Mouse (Mus musculus) CH12.LX (cell line): ENCODE results near the gene Supt3. TPM values are rescaled to one million over a fixed set of nuclear protein-coding genes. Genes with fewer than 3 reads are reported as not detected.

ENCODE experiments used
- DNase-seq: peaks from one replicate; pipeline ENCODE4 v3.0.0-alpha.2; 2013; ENCODE audit errors: extremely low read depth
- H3K27ac ChIP-seq: 2 replicates; pipeline ENCODE4 v1.5.1; 2012; ENCODE audit warnings: low read depth, mild to moderate bottlenecking, control low read depth, moderate library complexity; ENCODE audit not compliant: insufficient read depth
- H3K27me3 ChIP-seq: replicated peaks from 2 replicates; pipeline ENCODE3; 2012; ENCODE audit warnings: inconsistent platforms
- H3K36me3 ChIP-seq, 2 experiments: replicated peaks in 1 of 2; 2 replicates each; pipeline versions ENCODE3 to v1.6.1; 2012; ENCODE audit warnings: inconsistent platforms in 1 of 2, low read length in 1 of 2, mild to moderate bottlenecking in 1 of 2, mixed read lengths in 1 of 2, moderate library complexity in 1 of 2; ENCODE audit not compliant: control insufficient read depth in 1 of 2, insufficient read depth in 1 of 2
- H3K4me1 ChIP-seq, 2 experiments: 2 replicates each; pipeline ENCODE4 v1.6.1; 2012; ENCODE audit warnings: inconsistent platforms in 1 of 2, moderate library complexity in 1 of 2; ENCODE audit not compliant: insufficient read depth in 2 of 2, control insufficient read depth in 1 of 2
- H3K4me2 ChIP-seq: 2 replicates; pipeline ENCODE4 v1.6.1; 2012; ENCODE audit warnings: low read depth, mild to moderate bottlenecking, control low read depth; ENCODE audit not compliant: poor library complexity, insufficient read depth, severe bottlenecking
- H3K4me3 ChIP-seq, 3 experiments: fragments of 150-350 bp in 1 of 3; sonication (generic) in 1 of 3; replicated peaks in 1 of 3; 2 replicates each; pipeline versions ENCODE3 to v1.5.1; 2011 to 2012; ENCODE audit warnings: low read depth in 2 of 3, low read length in 2 of 3, mild to moderate bottlenecking in 2 of 3, moderate library complexity in 2 of 3, control low read depth in 1 of 3, improper control_type of control experiment in 1 of 3, inconsistent platforms in 1 of 3, mixed read lengths in 1 of 3; ENCODE audit not compliant: poor library complexity in 1 of 3
- H3K79me2 ChIP-seq: replicated peaks from 2 replicates; pipeline ENCODE4 v1.6.1; 2012; ENCODE audit warnings: mild to moderate bottlenecking, moderate library complexity; ENCODE audit not compliant: control insufficient read depth, poor library complexity, insufficient read depth, severe bottlenecking; ENCODE audit errors: extremely low read depth
- H3K9ac ChIP-seq: 2 replicates; pipeline ENCODE4 v1.6.1; 2012; ENCODE audit warnings: low read depth, mild to moderate bottlenecking, control low read depth, moderate library complexity; ENCODE audit not compliant: insufficient read depth
- H3K9me3 ChIP-seq: replicated peaks from 2 replicates; pipeline ENCODE3; 2012; ENCODE audit warnings: low read length, inconsistent platforms, mixed read lengths
- CHD2 ChIP-seq: IDR thresholded peaks from 2 replicates; pipeline ENCODE4 v1.6.1; 2011; ENCODE audit warnings: low read length, improper control_type of control experiment
- CTCF ChIP-seq, 2 experiments: IDR thresholded peaks in 1 of 2; conservative IDR thresholded peaks in 1 of 2; 2 replicates each; pipeline ENCODE4 v1.5.1; 2011 to 2012; ENCODE audit warnings: low read depth in 2 of 2, low read length in 2 of 2, improper control_type of control experiment in 1 of 2, inconsistent platforms in 1 of 2, mild to moderate bottlenecking in 1 of 2, moderate library complexity in 1 of 2
- E2F4 ChIP-seq: IDR thresholded peaks from 2 replicates; pipeline ENCODE4 v1.6.1; 2011; ENCODE audit warnings: low read depth, low read length, improper control_type of control experiment; ENCODE audit not compliant: insufficient replicate concordance
- ELF1 ChIP-seq: IDR thresholded peaks from 2 replicates; pipeline ENCODE4 v1.6.1; 2014; ENCODE audit warnings: low read depth, mild to moderate bottlenecking, inconsistent platforms, low read length, improper control_type of control experiment
- EP300 ChIP-seq: IDR thresholded peaks from 2 replicates; pipeline ENCODE4 v1.6.1; 2011; ENCODE audit warnings: low read length, improper control_type of control experiment
- HCFC1 ChIP-seq: IDR thresholded peaks from 2 replicates; pipeline ENCODE4 v1.6.1; 2012; ENCODE audit warnings: low read depth, mild to moderate bottlenecking, inconsistent platforms, low read length, improper control_type of control experiment
- IRF4 ChIP-seq: IDR thresholded peaks from 2 replicates; pipeline ENCODE4 v1.6.1; 2014; ENCODE audit warnings: low read depth, mild to moderate bottlenecking, inconsistent platforms, low read length, improper control_type of control experiment
- JUND ChIP-seq: conservative IDR thresholded peaks from 2 replicates; pipeline ENCODE4 v1.6.1; 2011; ENCODE audit warnings: low read depth, low read length, improper control_type of control experiment
- KAT2A ChIP-seq: IDR thresholded peaks from 2 replicates; pipeline ENCODE4 v1.6.1; 2012; ENCODE audit warnings: low read length, improper control_type of control experiment, inconsistent platforms; ENCODE audit not compliant: insufficient replicate concordance
- MAFK ChIP-seq: IDR thresholded peaks from 2 replicates; pipeline ENCODE4 v1.6.1; 2011; ENCODE audit warnings: low read length, improper control_type of control experiment; ENCODE audit not compliant: insufficient replicate concordance
- MAX ChIP-seq: IDR thresholded peaks from 2 replicates; pipeline ENCODE4 v1.6.1; 2011; ENCODE audit warnings: low read length, improper control_type of control experiment
- MAZ ChIP-seq: IDR thresholded peaks from 2 replicates; pipeline ENCODE4 v1.6.1; 2012; ENCODE audit warnings: low read depth, mild to moderate bottlenecking, inconsistent platforms, low read length, improper control_type of control experiment, moderate library complexity
- MEF2A ChIP-seq: IDR thresholded peaks from 2 replicates; pipeline ENCODE4 v1.6.1; 2014; ENCODE audit warnings: low read depth, mild to moderate bottlenecking, inconsistent platforms, low read length, improper control_type of control experiment, borderline replicate concordance
- MXI1 ChIP-seq: IDR thresholded peaks from 2 replicates; pipeline ENCODE4 v1.6.1; 2011; ENCODE audit warnings: mild to moderate bottlenecking, low read depth, low read length, improper control_type of control experiment
- MYC ChIP-seq: IDR thresholded peaks from 2 replicates; pipeline ENCODE4 v1.6.1; 2011; ENCODE audit warnings: low read depth, mild to moderate bottlenecking, improper control_type of control experiment, low read length
- NELFE ChIP-seq: IDR thresholded peaks from 2 replicates; pipeline ENCODE4 v1.6.1; 2011; ENCODE audit warnings: low read depth, low read length, improper control_type of control experiment
- PAX5 ChIP-seq: IDR thresholded peaks from 2 replicates; pipeline ENCODE4 v1.6.1; 2012; ENCODE audit warnings: low read length, inconsistent platforms, mixed read lengths
- POLR2AphosphoS2 ChIP-seq: IDR thresholded peaks from 2 replicates; pipeline ENCODE4 v1.6.1; 2011; ENCODE audit warnings: low read depth, low read length, improper control_type of control experiment
- RAD21 ChIP-seq: IDR thresholded peaks from 2 replicates; pipeline ENCODE4 v1.6.1; 2011; ENCODE audit warnings: low read depth, mild to moderate bottlenecking, low read length, improper control_type of control experiment, moderate library complexity
- RCOR1 ChIP-seq: conservative IDR thresholded peaks from 2 replicates; pipeline ENCODE4 v1.6.1; 2012; ENCODE audit warnings: low read depth, mild to moderate bottlenecking, inconsistent platforms, low read length, improper control_type of control experiment
- SIN3A ChIP-seq: IDR thresholded peaks from 2 replicates; pipeline ENCODE4 v1.6.1; 2012; ENCODE audit warnings: low read length, improper control_type of control experiment, inconsistent platforms
- SMC3 ChIP-seq: IDR thresholded peaks from 2 replicates; pipeline ENCODE4 v1.6.1; 2011; ENCODE audit warnings: low read depth, low read length, improper control_type of control experiment
- TCF12 ChIP-seq: IDR thresholded peaks from 2 replicates; pipeline ENCODE4 v1.6.1; 2014; ENCODE audit warnings: low read depth, mild to moderate bottlenecking, inconsistent platforms, low read length, improper control_type of control experiment
- UBTF ChIP-seq: IDR thresholded peaks from 2 replicates; pipeline ENCODE4 v1.6.1; 2012; ENCODE audit warnings: low read depth, mild to moderate bottlenecking, inconsistent platforms, low read length, improper control_type of control experiment, moderate library complexity
- USF1 ChIP-seq: IDR thresholded peaks from 2 replicates; pipeline ENCODE4 v1.6.1; 2014; ENCODE audit warnings: low read depth, mild to moderate bottlenecking, inconsistent platforms, low read length, improper control_type of control experiment
- ZMIZ1 ChIP-seq: IDR thresholded peaks from 2 replicates; pipeline ENCODE4 v1.6.1; 2012; ENCODE audit warnings: low read depth, mild to moderate bottlenecking, inconsistent platforms, low read length, improper control_type of control experiment
- dilution Hi-C: fragments of 300-500 bp; cut with MboI; formaldehyde crosslinking; loops from 2 replicates; pipeline ENCODE4 v1.14.3; 2020; ENCODE audit warnings: low sequenced_read_pairs; ENCODE audit not compliant: extremely low pct_unique_long_range_greater_than_20kb, extremely low pct_ligation_motif_present
- in situ Hi-C: fragments of 300-500 bp; cut with MboI; formaldehyde crosslinking; loops from 3 replicates; pipeline ENCODE4 v1.14.3; 2019; ENCODE audit warnings: low sequenced_read_pairs, low pct_ligation_motif_present, low pct_unique_long_range_greater_than_20kb, mixed read lengths
- polyA plus RNA-seq: library from polyadenylated mRNA; unstranded; fragments of >175 nt; gene quantifications from 2 replicates; pipeline ENCODE4 v1.2.1, GENCODE M21; 2012; ENCODE audit warnings: low read depth; ENCODE audit not compliant: insufficient read length
- total RNA-seq, 2 experiments: library from RNA; depleted of rRNA; stranded (reverse); fragments of 300-350 nt in 1 of 2; fragments of >200 nt in 1 of 2; gene quantifications; 2 replicates each; pipeline ENCODE4 v1.2.3; 2012 to 2014

Supt3 gene
- total and polyA plus RNA-seq, 3 experiments: 8.3 to 22.7 (median 13.1) TPM

DNA sequence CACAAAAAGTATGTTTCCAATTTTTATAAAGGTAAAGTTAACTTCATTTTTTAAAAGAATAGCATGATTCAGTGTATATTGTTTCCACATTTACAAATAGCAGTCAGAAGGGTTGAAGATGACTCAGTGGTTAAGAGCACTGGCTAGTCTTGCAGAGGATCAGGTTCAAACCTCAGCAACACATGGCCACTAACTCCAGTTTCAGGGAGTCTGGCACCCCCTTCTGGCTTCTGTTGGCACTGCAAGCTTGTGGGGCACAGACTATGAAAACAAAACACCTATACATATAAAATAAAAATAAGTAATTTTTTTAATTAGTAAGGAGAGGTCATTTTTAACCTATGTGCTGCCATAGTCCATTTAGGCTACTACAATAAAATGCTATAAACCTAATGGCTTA lies 268.9 kb downstream of the Supt3 start:
- Histone ChIP-seq H3K27me3 (no peaks in the 10 kb centered on the region), H3K4me3 (no peak overlapping the region), H3K4me1 (no peaks in the 10 kb centered on the region), H3K9ac (no peak overlapping the region), H3K4me2 (no peak overlapping the region), H3K9me3 (no peaks in the 10 kb centered on the region), H3K79me2 (no peaks in the 10 kb centered on the region), H3K36me3 (peaks cover 3 to 17% of the 10 kb centered on the region in 2 experiments), H3K27ac (no peak overlapping the region)
- in situ Hi-C loops (loop anchor here (25.0 kb wide), 2 partner anchors 484 to 584 kb away; no protein-coding TSS in a partner anchor), dilution Hi-C loops (no loop called here)
- DNase-seq: peak; percentile 29
- TF ChIP-seq NELFE (no peak), ELF1 (no peak), SMC3 (peak; percentile 54), CTCF (conservative IDR thresholded peaks at IDR 0.05 in 1 of 2, IDR thresholded peaks at IDR 0.05 in 1 of 2; ENCODE audit: low read depth in 2 of 2, low read length in 2 of 2) (peak in 1 of 2 experiments; percentile 59; a peak in 3 of 4 replicates), RAD21 (peak; percentile 66)

- in situ Hi-C loops (loop anchor here (25.0 kb wide), 2 partner anchors 484 to 584 kb away; no protein-coding TSS in a partner anchor), dilution Hi-C loops (no loop called here)
These were observed 269.6 kb downstream of the Supt3 start for GRCm38 (mm10) chr17:45046583-45046982.

GRCm38 (mm10) chr17:45047236-45047635 lies 270.3 kb downstream of the Supt3 start:
- Histone ChIP-seq H3K36me3 (peaks cover 3 to 15% of the 10 kb centered on the region in 2 experiments), H3K9me3 (no peaks in the 10 kb centered on the region), H3K4me2 (no peak overlapping the region), H3K27ac (no peak overlapping the region), H3K4me1 (no peaks in the 10 kb centered on the region), H3K4me3 (no peak overlapping the region), H3K27me3 (no peaks in the 10 kb centered on the region), H3K9ac (no peak overlapping the region), H3K79me2 (no peaks in the 10 kb centered on the region)
- TF ChIP-seq JUND (no peak), MYC (no peak), MXI1 (no peak), ELF1 (no peak), KAT2A (no peak), PAX5 (no peak), UBTF (no peak), MAX (no peak), MAZ (no peak), MAFK (no peak), EP300 (no peak), IRF4 (no peak), RCOR1 (no peak), RAD21 (no peak), POLR2AphosphoS2 (no peak), SIN3A (no peak), USF1 (no peak), CHD2 (no peak)
- in situ Hi-C loops (loop anchor here (25.0 kb wide), 2 partner anchors 485 to 585 kb away; no protein-coding TSS in a partner anchor), dilution Hi-C loops (no loop called here)
- DNase-seq: no peak

More at GRCm38 (mm10) chr17:45046583-45046982, 269.6 kb downstream of the Supt3 start:
- no peak for DNase-seq
- Histone ChIP-seq H3K4me3 (no peak overlapping the region), H3K27ac (no peak overlapping the region), H3K79me2 (no peaks in the 10 kb centered on the region), H3K36me3 (peaks cover 3 to 17% of the 10 kb centered on the region in 2 experiments), H3K4me2 (no peak overlapping the region), H3K9ac (no peak overlapping the region), H3K4me1 (no peaks in the 10 kb centered on the region), H3K27me3 (no peaks in the 10 kb centered on the region), H3K9me3 (no peaks in the 10 kb centered on the region)
- no peak for TF ChIP-seq MYC
- TF ChIP-seq MXI1: no peak
- TF ChIP-seq PAX5: no peak
- no peak for TF ChIP-seq JUND
- no peak for TF ChIP-seq TCF12
- TF ChIP-seq UBTF: no peak
- no peak for TF ChIP-seq MEF2A
- no peak for TF ChIP-seq HCFC1
- TF ChIP-seq ZMIZ1: no peak
- no peak for TF ChIP-seq E2F4
- no peak for TF ChIP-seq RCOR1
- TF ChIP-seq CTCF (conservative IDR thresholded peaks at IDR 0.05 in 1 of 2, IDR thresholded peaks at IDR 0.05 in 1 of 2; ENCODE audit: low read depth in 2 of 2, low read length in 2 of 2): no peak
- TF ChIP-seq SIN3A: no peak
- no peak for TF ChIP-seq IRF4
